Mouse (Mus musculus) ES-Bruce4 (cell line): ENCODE measurements at regions not wholly inside any gene's neighbourhood (a gene's known extent, or its start where the extent isn't known, plus 50 kb on each side); places are given as distances from the start of the nearest gene placed in this dataset.

Source experiments
- H3K27ac ChIP-seq: 2 replicates; pipeline ENCODE4 v1.5.1; 2012; ENCODE audit warnings: low read length, inconsistent platforms; ENCODE audit not compliant: insufficient read depth
- H3K27me3 ChIP-seq: 2 replicates; pipeline ENCODE4 v1.6.1; 2012; ENCODE audit warnings: mild to moderate bottlenecking, low read length, inconsistent platforms; ENCODE audit not compliant: control insufficient read depth, poor library complexity, insufficient read depth, severe bottlenecking
- H3K36me3 ChIP-seq: 2 replicates; pipeline ENCODE4 v1.6.1; 2012; ENCODE audit warnings: inconsistent platforms, mild to moderate bottlenecking, low read length, moderate library complexity; ENCODE audit not compliant: control insufficient read depth, poor library complexity, insufficient read depth, severe bottlenecking
- H3K4me1 ChIP-seq: one replicate; pipeline ENCODE4 v1.8.1; 2011; ENCODE audit warnings: low read length; ENCODE audit not compliant: control insufficient read depth, insufficient read depth
- H3K4me3 ChIP-seq: 2 replicates; pipeline ENCODE4 v1.5.1; 2011; ENCODE audit warnings: low read depth, mild to moderate bottlenecking, low read length
- H3K9ac ChIP-seq: 2 replicates; pipeline ENCODE4 v1.6.1; 2012; ENCODE audit warnings: low read depth, mild to moderate bottlenecking, inconsistent platforms; ENCODE audit not compliant: poor library complexity, severe bottlenecking
- H3K9me3 ChIP-seq: replicated peaks from 2 replicates; pipeline ENCODE4 v1.6.1; 2012; ENCODE audit warnings: mild to moderate bottlenecking, low read length, inconsistent platforms; ENCODE audit not compliant: control insufficient read depth, poor library complexity, insufficient read depth, severe bottlenecking
- CTCF ChIP-seq: IDR thresholded peaks from one replicate; pipeline ENCODE4 v1.8.1; 2011; ENCODE audit warnings: low read depth, low read length
- EP300 ChIP-seq: IDR thresholded peaks from 2 replicates; pipeline ENCODE4 v1.6.1; 2011; ENCODE audit warnings: low read depth, low read length; ENCODE audit not compliant: insufficient read depth
- POLR2A ChIP-seq: IDR thresholded peaks from one replicate; pipeline ENCODE4 v1.8.1; 2011; ENCODE audit warnings: low read length; ENCODE audit not compliant: insufficient read depth

DNA sequence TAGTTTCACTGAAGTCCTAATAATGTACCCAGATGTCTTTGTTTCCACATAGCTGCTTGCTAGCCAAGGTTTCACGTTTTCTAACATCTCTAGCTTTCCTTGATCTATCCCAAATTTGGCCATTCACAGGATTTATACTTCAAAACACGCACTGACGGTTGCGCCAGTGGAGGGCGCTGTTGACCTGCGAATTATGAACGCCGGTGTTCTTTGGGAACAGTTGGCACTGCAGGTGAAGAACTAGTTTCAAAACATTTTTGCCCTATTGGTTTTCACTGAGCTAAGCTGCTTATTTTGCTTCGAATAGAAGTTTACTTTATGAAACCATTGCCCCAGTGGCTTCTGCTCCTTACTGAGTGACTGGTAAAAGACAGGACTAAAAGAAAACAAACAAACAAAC is 76.7 kb upstream of the Slitrk3 start:
- H3K4me3 ChIP-seq = no peak overlapping the region
- H3K9ac ChIP-seq = no peak overlapping the region

DNA sequence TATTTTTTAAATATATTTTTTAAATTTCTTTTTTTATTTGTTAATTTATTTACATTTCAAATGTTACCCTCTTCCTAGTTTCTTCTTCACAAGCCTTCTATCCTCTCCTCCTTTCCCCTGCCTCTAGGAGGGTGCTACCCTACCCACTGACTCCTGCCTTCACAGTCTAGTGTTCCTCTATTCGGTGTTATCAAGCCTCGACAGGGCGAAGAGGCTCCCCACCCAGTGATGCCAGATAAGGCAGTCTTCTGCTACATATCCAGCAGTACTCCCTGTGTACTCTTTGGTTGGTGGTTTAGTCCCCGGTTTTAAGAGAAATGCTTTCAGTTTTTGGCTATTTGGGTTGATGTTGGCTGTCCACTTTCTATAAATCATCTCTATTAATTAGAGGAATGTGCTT is 67.5 kb upstream of the Slitrk3 start:
- Histone ChIP-seq H3K9me3 (no peaks in the 10 kb centered on the region), H3K27me3 (no peaks in the 10 kb centered on the region), H3K4me3 (no peak overlapping the region), H3K27ac (no peak overlapping the region), H3K9ac (no peak overlapping the region), H3K4me1 (no peaks in the 10 kb centered on the region), H3K36me3 (no peaks in the 10 kb centered on the region)
- TF ChIP-seq CTCF (no peak), EP300 (no peak), POLR2A (no peak)

More for the DNA sequence above, 76.7 kb upstream of the Slitrk3 start:
- H3K4me1 ChIP-seq = no peaks in the 10 kb centered on the region
- no peaks in the 10 kb centered on the region for H3K9me3 ChIP-seq
- no peak for TF ChIP-seq EP300
- peak; percentile 81 for TF ChIP-seq CTCF
- H3K27ac ChIP-seq = no peak overlapping the region
- H3K36me3 ChIP-seq = no peaks in the 10 kb centered on the region
- no peaks in the 10 kb centered on the region for H3K27me3 ChIP-seq

DNA sequence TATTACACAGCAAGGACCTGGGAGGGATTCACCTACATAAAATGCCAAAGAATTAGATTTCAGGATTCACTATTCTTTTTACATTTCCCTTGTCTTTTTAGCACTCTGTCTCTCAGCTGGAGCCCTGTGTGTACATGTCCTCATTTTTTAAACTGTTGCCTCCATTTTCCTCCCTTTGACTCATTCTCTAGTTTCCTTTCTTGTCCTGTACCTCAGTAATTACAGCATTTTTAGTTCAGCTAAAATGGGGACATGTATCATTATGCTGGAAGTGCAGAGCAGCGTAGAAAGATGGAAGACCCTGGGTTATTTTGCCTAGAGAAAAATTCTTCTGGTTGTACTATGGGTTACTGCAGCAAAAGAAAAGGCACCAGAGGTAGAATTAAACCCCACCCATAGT is 51.5 kb upstream of the Slitrk3 start:
- Histone ChIP-seq H3K9me3 (no peaks in the 10 kb centered on the region), H3K27ac (no peak overlapping the region), H3K27me3 (no peaks in the 10 kb centered on the region), H3K36me3 (no peaks in the 10 kb centered on the region), H3K4me3 (no peak overlapping the region), H3K9ac (no peak overlapping the region), H3K4me1 (no peaks in the 10 kb centered on the region)
- TF ChIP-seq CTCF = no peak
- no peak for TF ChIP-seq POLR2A
- no peak for TF ChIP-seq EP300
